Mouse (Mus musculus): ENCODE measurements around the gene Tmem259.

DNA sequence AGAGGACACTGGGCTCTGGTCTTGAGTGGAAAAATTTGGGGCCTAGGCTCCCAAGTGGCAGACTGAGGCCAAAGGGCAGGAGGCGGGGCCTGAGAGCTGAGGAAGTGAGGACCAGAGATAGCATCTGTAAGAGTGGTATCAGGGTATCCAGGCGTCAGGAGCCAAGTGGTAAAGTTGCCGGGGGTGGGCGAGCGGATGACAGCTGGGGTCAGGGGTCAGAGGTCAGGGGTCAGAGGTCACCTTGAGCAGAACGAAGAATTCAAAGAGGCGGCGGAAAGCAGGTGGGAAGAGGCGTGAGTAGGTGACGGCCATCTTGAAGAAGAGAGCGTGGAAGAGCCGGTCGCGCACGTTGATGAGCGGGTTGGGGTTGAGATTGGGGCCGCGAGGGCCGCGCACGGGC is 460 bp downstream of the Tmem259 start:
- TF ChIP-seq GATA1 (IDR thresholded peaks at IDR 0.05; ENCODE audit: borderline replicate concordance, low read length) (no peak), FLI1 (IDR thresholded peaks at IDR 0.05; ENCODE audit: low read length) (no peak)

All from megakaryocyte, embryonic 14.5 days (primary cell).